Mouse (Mus musculus) MN1 (cell line): ENCODE data around the gene Syne4.

Experiments
- DNase-seq: peaks from one replicate; pipeline ENCODE4 v3.0.0-alpha.2; 2016; ENCODE audit warnings: low spot score

Syne4 gene

GRCm38 (mm10) chr7:30328379-30328778, 13.8 kb downstream of the Syne4 start:
- no peak for DNase-seq

DNA sequence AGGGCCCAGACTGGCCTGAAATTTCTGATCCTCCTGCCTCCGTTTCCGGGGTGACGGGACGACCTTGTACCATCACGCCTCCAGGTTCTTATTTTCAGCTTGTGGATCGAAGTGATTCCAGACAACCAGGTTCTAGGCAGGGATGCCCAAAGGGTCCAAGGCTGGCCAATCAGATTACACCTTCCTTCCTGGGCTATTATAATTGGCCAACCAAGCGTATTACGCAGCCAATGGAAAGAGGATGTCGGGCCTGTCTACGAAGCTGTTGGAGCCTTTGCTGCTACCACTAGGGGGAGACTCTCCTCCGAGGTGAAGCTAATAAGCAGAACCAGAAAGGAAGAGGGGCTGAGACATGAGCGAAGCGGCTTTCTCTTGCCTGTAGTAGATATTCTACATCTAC, 17.3 kb downstream of the Syne4 start:
- DNase-seq = peak; percentile 97

DNA sequence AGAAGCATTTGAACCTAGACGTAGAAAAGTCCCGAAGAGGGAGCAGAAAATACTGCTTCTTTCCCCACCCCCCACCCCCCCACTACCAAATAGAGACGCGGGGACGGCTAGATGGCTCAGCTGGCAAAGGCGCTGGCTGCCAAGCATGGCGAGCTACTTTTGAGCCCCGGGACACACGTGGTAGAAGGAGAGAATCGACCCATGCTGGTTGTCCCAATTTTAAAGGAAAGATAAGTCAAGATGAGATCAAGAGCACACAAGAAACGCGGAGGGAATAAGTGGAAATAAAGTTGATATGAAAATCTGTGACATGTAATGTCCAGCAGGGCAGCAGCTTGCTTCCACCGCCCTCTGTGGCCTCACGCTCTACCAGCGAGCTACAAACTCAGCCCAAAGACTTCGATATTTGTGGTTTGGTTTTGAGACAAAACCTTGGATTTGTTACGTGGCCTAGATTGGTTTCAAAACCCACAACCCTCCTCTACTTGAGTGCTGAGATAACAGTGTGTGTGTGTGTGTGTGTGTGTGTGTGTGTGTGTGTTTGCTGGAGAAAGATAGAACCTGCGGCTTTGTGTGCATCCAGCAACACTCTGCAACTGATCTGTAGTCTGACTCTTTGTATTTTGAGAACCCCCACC, 18.1 kb downstream of the Syne4 start:
- DNase-seq = peak; percentile 58

DNA sequence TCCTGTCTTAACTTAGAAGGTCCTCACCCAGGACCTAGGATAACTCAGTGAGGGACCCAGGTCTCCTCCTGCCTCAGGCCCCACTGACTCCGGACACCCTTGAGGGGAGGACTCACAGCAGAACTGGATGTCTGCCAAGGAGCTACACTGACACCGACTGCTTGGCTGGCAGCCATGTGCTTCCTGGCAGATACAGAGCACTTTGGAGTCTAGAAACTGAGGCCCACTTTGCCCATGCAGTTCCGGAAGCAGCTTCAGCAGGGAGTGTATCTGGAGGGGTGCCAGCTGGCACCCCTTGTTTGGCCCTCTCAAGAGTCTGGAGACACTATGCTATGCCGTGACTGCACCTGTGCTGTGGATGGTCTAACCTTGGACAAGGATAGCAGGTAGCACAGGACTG, 18.8 kb downstream of the Syne4 start:
- peak; percentile 89 for DNase-seq

GRCm38 (mm10) chr7:30334563-30334962, 20.0 kb downstream of the Syne4 start:
- DNase-seq = no peak

DNA sequence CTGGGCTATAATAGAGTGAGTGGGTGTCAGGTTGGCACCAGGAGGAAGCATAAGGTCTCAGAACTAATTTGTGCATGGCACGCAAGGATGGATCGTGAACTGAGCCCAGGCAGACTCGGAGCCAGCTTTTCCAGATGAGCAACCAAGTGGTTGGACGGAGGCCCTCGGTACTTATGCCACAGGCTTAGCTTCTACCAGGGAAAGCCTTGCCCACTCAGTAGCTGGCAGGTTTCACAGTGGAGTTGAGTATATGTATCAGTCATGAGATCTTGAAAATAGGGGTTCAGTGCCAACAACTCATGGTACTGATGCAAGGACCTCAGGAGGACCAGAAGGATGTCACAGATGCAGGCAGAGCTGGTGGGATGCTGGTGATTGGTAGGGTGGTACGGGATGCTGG, 21.1 kb downstream of the Syne4 start:
- DNase-seq = no peak

GRCm38 (mm10) chr7:30336384-30336783, 21.8 kb downstream of the Syne4 start:
- peak; percentile 93 for DNase-seq

- DNase-seq = no peak
Observed at GRCm38 (mm10) chr7:30339432-30340109, 25.0 kb downstream of the Syne4 start.

GRCm38 (mm10) chr7:30346635-30347379, 32.2 kb downstream of the Syne4 start:
- no peak for DNase-seq

GRCm38 (mm10) chr7:30347828-30348227, 33.2 kb downstream of the Syne4 start:
- DNase-seq = peak; percentile 76

DNA sequence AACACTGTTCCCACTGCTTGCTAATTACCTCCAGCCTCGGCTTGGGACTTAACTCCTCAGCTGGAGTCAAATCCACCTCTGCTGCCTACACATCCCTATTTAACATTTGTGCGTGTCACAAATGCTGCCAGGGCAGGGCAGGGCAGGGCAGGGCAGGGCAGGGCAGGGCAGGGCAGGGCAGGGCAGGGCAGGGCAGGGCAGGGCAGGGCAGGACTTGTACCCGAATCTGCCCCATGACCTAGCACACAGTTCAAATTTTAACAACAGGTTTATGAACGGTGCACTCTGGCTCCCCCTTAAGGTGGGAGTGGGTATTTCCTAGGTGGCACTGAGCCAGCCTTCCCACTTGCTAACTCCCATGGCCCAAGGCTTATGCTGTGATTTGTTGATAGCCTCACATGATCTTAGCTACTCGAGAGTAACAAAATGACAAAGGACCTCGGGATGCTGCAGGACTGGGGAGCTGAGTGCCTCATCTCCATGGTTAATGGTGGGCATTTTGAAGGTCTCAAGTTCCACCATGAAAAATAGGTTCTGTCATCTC, 38.7 kb downstream of the Syne4 start:
- DNase-seq = peak; percentile 91

DNA sequence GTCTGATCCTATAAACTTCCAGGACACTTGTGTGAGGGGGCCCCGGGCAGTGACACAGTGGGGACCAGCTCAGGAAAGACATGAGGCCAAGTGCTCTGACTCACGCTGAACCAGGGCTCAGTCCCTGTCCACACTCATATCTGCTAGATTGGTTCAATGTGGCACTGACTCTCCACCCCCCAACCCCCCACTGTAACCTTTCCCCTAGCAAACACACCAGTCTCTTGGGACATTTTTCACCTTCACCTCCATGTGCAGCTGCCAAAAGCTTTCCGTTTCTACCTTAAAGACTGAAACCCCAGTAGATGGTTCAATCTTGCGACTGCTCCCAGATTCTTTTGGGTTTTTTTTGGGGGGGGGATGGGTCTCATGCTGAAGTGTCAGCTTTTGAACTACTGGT, 39.5 kb downstream of the Syne4 start:
- DNase-seq = no peak

- DNase-seq = no peak
Observed at GRCm38 (mm10) chr7:30358378-30359186, 44.0 kb downstream of the Syne4 start.

DNA sequence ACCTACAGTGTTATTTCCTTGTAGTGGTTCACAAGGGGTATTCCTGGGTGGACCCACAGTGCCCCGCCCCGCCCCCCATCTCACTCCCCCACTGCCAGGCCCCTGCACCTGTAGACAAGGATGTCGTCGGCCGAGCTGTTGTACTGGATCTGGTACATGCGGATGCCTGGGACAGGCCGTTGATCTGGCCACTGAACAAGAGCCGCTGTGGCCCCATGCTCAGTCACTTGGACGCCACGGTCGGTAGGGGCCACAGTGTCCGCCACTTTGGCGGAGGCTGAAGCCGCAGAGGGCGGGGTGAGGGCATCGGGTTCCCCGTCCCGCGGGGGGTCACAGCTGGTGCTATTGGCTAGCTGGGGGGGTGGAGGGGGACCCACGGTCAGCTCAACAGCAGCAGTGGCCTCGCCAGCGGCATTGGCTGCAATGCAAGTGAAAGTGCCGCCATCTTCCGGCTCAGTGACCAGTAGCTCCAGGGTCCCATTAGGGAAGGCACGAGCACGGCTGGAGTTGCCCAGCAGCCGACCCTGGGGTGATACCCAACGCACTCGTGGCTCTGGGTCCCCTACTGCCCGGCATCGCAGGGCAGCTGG, 44.8 kb downstream of the Syne4 start:
- DNase-seq = no peak

DNA sequence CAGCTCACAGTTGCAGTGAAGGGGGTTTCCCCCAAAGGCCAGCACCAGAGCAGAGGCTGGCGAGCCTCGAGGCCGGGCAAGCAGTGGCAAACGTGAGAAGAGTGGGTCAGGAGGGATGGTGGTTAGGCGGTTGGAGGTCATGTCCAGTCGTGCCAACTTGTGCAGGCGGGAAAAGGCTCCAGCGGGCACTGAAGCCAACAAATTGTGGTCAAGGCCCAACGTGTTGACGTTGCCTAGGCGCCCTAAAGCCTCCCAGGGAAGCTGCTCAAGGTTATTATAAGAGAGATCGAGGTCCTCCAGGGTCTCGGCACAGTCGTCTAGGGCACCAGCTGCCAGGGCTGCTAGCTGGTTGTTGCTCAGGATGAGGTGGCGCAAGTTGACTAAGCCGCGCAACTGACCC, 45.4 kb downstream of the Syne4 start:
- no peak for DNase-seq

DNA sequence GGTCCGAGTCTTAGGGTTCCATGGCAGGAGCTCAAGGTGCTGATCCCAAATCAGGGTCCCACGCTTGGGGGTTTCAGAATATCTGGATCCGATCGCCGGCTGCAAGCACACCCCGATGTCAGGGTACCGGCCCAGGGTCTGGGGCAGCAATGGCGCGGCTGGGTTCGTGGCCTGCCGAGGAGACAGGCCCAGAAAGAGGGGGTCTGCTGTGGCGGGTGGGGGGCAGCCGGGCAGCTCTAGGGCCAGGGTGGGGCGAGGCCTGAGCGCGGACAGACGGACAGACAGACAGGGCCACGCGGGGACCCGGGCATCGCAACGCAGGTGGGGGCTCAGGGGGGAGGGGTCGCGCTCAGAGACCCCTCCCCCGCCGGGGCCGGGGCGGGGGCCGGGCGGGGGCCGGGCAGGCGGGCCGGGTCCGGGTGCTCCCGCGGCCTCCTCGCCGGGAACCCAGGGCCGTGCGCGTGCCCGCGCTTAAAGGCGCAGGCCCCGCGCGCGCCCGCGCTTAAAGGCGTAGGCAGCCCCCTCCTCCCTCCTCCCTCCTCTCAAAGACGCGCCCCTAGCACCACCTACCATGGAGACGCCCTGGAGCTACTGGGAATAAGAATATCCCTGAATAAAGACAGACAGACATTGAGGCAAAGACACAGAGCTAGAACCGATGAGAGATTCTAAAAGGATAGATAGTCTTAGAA, 48.2 kb downstream of the Syne4 start, which contains the start of gene Lrfn3:
Gene Lrfn3 (minus strand): TSS at position 121 of the 692 bp plus-strand sequence.
- DNase-seq = peak; percentile 69

DNA sequence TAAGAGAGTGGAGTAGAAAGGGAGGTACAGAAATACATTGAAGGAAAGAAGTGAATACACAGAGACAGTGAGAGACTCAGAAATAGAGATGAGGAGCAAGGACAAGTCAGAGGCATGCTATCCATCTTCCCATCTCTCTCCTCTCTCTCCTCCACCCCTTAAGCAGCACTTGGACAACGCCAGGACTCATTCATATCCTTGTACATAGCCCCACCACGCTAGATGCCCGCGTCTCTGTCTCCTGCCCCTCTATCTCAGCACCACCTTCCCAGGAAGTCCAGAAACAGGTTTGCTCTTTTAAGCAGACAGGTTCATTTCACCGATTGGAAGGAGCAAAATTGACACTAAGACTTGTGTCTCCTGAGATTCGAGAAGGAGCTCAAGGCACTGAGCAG, 48.7 kb downstream of the Syne4 start:
- no peak for DNase-seq

DNA sequence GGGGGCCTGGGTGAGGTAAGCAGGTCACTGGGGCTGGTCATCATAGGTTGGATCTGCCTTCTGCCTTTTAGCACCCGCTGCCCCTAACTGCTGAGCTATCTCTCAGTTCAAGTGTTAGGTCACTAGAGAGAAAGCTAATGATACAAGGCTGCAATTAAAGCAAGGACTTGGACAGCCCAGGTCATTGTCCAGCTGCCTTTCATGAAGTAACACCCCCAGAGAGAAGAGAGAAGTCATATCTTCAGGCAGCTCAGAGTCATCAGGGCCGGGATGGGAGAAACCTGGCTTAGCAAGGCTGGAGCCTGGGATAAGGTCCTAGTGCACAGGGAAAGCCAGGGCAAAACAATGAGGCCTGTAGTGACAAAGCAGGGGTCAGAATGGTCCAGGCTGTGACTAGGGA, 52.9 kb downstream of the Syne4 start:
- no peak for DNase-seq
